Mouse (Mus musculus): Measurements from ENCODE around the gene Rora. TPM values are rescaled to one million over a fixed set of nuclear protein-coding genes. Genes with fewer than 3 reads are reported as not detected.

Rora gene
- polyA plus RNA-seq, 1 experiment from 2014 or later: 7.5 TPM

DNA sequence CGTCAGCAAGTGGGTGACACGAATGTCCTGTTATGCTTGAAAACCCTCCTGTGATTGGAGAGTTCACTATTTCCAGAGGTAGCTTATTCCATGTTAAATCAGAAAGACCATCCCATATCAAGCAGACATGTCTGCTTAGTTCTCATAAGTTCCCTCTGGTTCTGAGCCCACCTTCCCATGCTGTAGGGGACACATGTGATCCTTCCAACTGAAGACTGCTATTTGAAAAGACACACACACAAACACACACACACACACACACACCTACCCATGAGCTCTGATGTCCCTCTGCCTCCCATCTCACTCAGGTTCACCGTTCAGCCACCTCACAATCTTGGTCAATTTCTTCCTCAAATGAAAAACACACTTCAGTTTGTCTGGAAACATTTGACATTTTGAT is 642.2 kb downstream of the Rora start:
- 76% methylated on average over 3 of the region's 3 CpGs for WGBS
- H3K9me3 ChIP-seq (ENCODE audit: control insufficient read depth, low read length): no peaks in the 10 kb centered on the region
- no peak overlapping the region for H3K4me2 ChIP-seq (replicated peaks; ENCODE audit: low read depth)
- H3K36me3 ChIP-seq (ENCODE audit: control insufficient read depth, insufficient read depth, low read length): no peaks in the 10 kb centered on the region
- TF ChIP-seq CTCF (IDR thresholded peaks at IDR 0.05; ENCODE audit: low read depth): no peak
- no peak for TF ChIP-seq EP300 (optimal IDR thresholded peaks at IDR 0.05)
- ATAC-seq (ENCODE audit: low FRiP score, low TSS enrichment) (no peak), DNase-seq (ENCODE audit: low spot score) (no peak)
- no peaks in the 10 kb centered on the region for H3K4me1 ChIP-seq (replicated peaks; ENCODE audit: control insufficient read depth, insufficient read depth)
- H3K9ac ChIP-seq (ENCODE audit: low read length): no peak overlapping the region
- H3K27ac ChIP-seq (replicated peaks): no peak overlapping the region
- H3K27me3 ChIP-seq (ENCODE audit: control insufficient read depth, insufficient read depth, low read length): 0 out of 2 replicates have a peak, but pooled peaks cover 3% of the 10 kb centered on the region
- H3K4me3 ChIP-seq (ENCODE audit: low read depth, low read length): no peak overlapping the region

- Histone ChIP-seq H3K4me3 (ENCODE audit: low read depth, low read length) (no peak overlapping the region), H3K4me2 (replicated peaks; ENCODE audit: low read depth) (no peak overlapping the region), H3K36me3 (ENCODE audit: control insufficient read depth, insufficient read depth, low read length) (no peaks in the 10 kb centered on the region), H3K9ac (ENCODE audit: low read length) (no peak overlapping the region), H3K4me1 (replicated peaks; ENCODE audit: control insufficient read depth, insufficient read depth) (no peaks in the 10 kb centered on the region), H3K27me3 (ENCODE audit: control insufficient read depth, insufficient read depth, low read length) (0 out of 2 replicates have a peak, but pooled peaks cover 3% of the 10 kb centered on the region), H3K27ac (replicated peaks) (no peak overlapping the region), H3K9me3 (ENCODE audit: control insufficient read depth, low read length) (no peaks in the 10 kb centered on the region)
- 12% methylated on average over 2 of the region's 2 CpGs for WGBS
- DNase-seq (ENCODE audit: low spot score): peak; percentile 46
- TF ChIP-seq EP300 (optimal IDR thresholded peaks at IDR 0.05) (no peak), CTCF (IDR thresholded peaks at IDR 0.05; ENCODE audit: low read depth) (peak; percentile 87)
- no peak for ATAC-seq (ENCODE audit: low FRiP score, low TSS enrichment)
Observed at GRCm38 (mm10) chr9:69296418-69296817, 642.8 kb downstream of the Rora start.

DNA sequence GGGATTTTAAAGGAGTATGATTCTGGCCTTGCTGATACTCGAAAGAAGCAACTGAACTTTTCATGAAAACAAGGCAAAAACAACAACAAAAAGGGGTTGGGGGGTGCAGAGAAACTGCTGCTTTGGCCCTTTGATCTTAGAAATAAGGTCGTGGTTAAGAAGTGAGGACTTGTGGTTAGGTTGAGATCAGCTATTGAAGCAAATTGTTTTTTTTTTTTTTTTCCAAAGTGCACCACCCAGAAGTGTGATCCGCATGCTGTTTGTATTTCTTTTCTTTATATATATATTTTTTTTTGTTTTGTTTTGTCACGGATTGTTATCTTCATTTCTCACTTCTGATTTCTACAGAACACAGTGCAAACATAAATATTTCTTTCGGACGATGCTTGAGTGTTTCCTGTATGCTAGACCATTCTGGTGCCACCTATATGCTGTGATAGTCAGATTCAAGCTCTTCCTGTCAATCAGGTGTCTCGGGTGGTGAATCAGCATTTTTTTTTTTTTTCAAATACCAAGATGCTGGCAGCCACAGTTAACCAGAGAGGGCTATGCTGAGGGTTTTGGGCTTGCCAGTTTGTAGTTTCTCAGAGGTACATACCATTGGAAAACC is 644.3 kb downstream of the Rora start:
- H3K4me3 ChIP-seq (ENCODE audit: low read depth, low read length): no peak overlapping the region
- no peak for DNase-seq (ENCODE audit: low spot score)
- 0 out of 2 replicates have a peak, but pooled peaks cover 3% of the 10 kb centered on the region for H3K27me3 ChIP-seq (ENCODE audit: control insufficient read depth, insufficient read depth, low read length)
- no peak for ATAC-seq (ENCODE audit: low FRiP score, low TSS enrichment)
- no peaks in the 10 kb centered on the region for H3K9me3 ChIP-seq (ENCODE audit: control insufficient read depth, low read length)
- TF ChIP-seq CTCF (IDR thresholded peaks at IDR 0.05; ENCODE audit: low read depth) (no peak), EP300 (optimal IDR thresholded peaks at IDR 0.05) (no peak)
- no peak overlapping the region for H3K27ac ChIP-seq (replicated peaks)
- no peak overlapping the region for H3K9ac ChIP-seq (ENCODE audit: low read length)
- no peak overlapping the region for H3K4me2 ChIP-seq (replicated peaks; ENCODE audit: low read depth)
- 73% methylated on average over 7 of the region's 7 CpGs for WGBS
- H3K36me3 ChIP-seq (ENCODE audit: control insufficient read depth, insufficient read depth, low read length): no peaks in the 10 kb centered on the region
- H3K4me1 ChIP-seq (replicated peaks; ENCODE audit: control insufficient read depth, insufficient read depth): no peaks in the 10 kb centered on the region

- Histone ChIP-seq H3K36me3 (ENCODE audit: control insufficient read depth, insufficient read depth, low read length) (no peaks in the 10 kb centered on the region), H3K4me1 (replicated peaks; ENCODE audit: control insufficient read depth, insufficient read depth) (no peaks in the 10 kb centered on the region), H3K4me3 (ENCODE audit: low read depth, low read length) (no peak overlapping the region), H3K9ac (ENCODE audit: low read length) (no peak overlapping the region), H3K9me3 (ENCODE audit: control insufficient read depth, low read length) (no peaks in the 10 kb centered on the region), H3K27ac (replicated peaks) (no peak overlapping the region), H3K4me2 (replicated peaks; ENCODE audit: low read depth) (no peak overlapping the region), H3K27me3 (ENCODE audit: control insufficient read depth, insufficient read depth, low read length) (no peaks in the 10 kb centered on the region)
- WGBS: 78% methylated on average over 12 of the region's 12 CpGs
- ATAC-seq (ENCODE audit: low FRiP score, low TSS enrichment) (no peak), DNase-seq (ENCODE audit: low spot score) (no peak)
- no peak for TF ChIP-seq EP300 (optimal IDR thresholded peaks at IDR 0.05)
- no peak for TF ChIP-seq CTCF (IDR thresholded peaks at IDR 0.05; ENCODE audit: low read depth)
Observed at GRCm38 (mm10) chr9:69298566-69299335, 645.2 kb downstream of the Rora start.

DNA sequence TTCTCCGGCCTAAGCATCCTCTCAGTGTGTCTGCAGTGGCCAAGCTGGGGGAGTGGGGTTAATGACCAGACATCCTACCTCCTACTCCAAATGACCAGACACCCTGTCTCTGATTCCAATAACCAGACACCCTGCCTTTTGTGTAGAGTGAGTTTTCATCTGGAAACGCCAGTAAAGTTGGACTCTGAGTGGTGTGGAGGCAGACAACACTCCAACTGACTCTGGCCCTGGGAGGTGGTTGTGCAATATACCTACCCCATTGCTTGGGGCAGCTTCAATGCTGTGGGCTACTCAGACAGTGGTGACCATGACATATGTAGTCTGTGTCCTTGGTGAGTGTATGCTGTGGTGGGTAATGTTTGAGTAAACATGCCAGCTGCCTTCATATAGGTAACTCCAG is 645.9 kb downstream of the Rora start:
- no peak overlapping the region for H3K9ac ChIP-seq (ENCODE audit: low read length)
- no peaks in the 10 kb centered on the region for H3K9me3 ChIP-seq (ENCODE audit: control insufficient read depth, low read length)
- H3K27me3 ChIP-seq (ENCODE audit: control insufficient read depth, insufficient read depth, low read length): no peaks in the 10 kb centered on the region
- no peak overlapping the region for H3K27ac ChIP-seq (replicated peaks)
- DNase-seq (ENCODE audit: low spot score) (no peak), ATAC-seq (ENCODE audit: low FRiP score, low TSS enrichment) (no peak)
- no peak overlapping the region for H3K4me2 ChIP-seq (replicated peaks; ENCODE audit: low read depth)
- no peaks in the 10 kb centered on the region for H3K36me3 ChIP-seq (ENCODE audit: control insufficient read depth, insufficient read depth, low read length)
- H3K4me1 ChIP-seq (replicated peaks; ENCODE audit: control insufficient read depth, insufficient read depth): no peaks in the 10 kb centered on the region
- 68% methylated on average over 2 of the region's 2 CpGs for WGBS
- TF ChIP-seq CTCF (IDR thresholded peaks at IDR 0.05; ENCODE audit: low read depth) (no peak), EP300 (optimal IDR thresholded peaks at IDR 0.05) (no peak)
- H3K4me3 ChIP-seq (ENCODE audit: low read depth, low read length): no peak overlapping the region

GRCm38 (mm10) chr9:69300296-69300695 is 646.7 kb downstream of the Rora start:
- ATAC-seq (ENCODE audit: low FRiP score, low TSS enrichment) (no peak), DNase-seq (ENCODE audit: low spot score) (no peak)
- Histone ChIP-seq H3K27me3 (ENCODE audit: control insufficient read depth, insufficient read depth, low read length) (no peaks in the 10 kb centered on the region), H3K9ac (ENCODE audit: low read length) (no peak overlapping the region), H3K27ac (replicated peaks) (no peak overlapping the region), H3K4me2 (replicated peaks; ENCODE audit: low read depth) (no peak overlapping the region), H3K36me3 (ENCODE audit: control insufficient read depth, insufficient read depth, low read length) (no peaks in the 10 kb centered on the region), H3K4me3 (ENCODE audit: low read depth, low read length) (no peak overlapping the region), H3K4me1 (replicated peaks; ENCODE audit: control insufficient read depth, insufficient read depth) (no peaks in the 10 kb centered on the region), H3K9me3 (ENCODE audit: control insufficient read depth, low read length) (no peaks in the 10 kb centered on the region)
- TF ChIP-seq CTCF (IDR thresholded peaks at IDR 0.05; ENCODE audit: low read depth): no peak
- no peak for TF ChIP-seq EP300 (optimal IDR thresholded peaks at IDR 0.05)
- WGBS: 80% methylated on average over 8 of the region's 8 CpGs

Data from stomach, postnatal 0 days (tissue).